Mouse (Mus musculus) ES-CJ7 (cell line): ENCODE results near the gene Ikzf3.
A peak's percentile ranks its signal among the peaks of the same experiment; 100 is the strongest.

Experiments used
- DNase-seq: peaks from one replicate; pipeline ENCODE4 v3.0.0; 2011; ENCODE audit warnings: low read depth, low spot score

Gene Ikzf3

DNA sequence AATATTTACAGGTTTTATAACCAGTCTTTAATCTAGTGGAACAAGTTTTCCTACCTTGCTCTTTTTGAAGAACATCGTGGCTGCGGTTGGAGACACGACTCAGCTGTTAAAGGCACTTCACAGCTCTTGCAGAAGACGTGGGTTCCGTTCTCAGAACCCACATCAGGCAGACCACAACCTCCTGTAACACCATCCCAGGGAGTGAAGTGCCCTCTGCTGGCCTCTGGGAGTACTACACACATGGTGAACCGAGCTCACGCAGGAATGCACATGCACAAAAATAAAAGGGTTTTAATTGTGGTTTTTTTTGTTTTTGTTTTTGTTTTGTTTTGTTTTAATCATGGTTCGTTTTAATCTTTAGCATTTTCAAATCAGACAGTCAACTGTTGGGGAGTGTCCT is 22.5 kb upstream of the Ikzf3 start:
- DNase-seq, result peak; percentile 79

DNA sequence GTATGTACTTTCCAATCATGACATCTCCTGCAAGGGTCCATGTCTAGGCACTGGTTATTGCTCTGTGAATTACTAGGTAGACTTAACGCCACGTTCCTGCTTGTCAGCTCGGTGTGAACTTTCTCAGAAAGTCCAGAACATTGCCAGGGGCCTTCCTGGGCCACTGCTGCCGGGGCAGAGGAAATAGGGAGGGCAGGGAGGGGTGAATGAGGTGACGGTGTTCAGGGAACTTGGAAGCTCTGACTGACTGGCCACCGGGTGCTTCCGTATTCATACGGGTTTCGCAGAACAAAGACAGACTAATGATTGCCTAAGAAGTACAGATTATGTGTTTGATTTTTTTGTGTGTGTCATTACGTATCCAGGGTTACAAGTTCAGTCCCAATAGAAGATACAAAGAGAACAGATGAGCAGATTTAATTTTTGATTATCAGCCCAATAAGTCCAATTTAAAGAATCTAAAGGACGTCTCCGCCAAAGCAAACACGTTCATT is 18.1 kb upstream of the Ikzf3 start:
- no peak for DNase-seq

DNA sequence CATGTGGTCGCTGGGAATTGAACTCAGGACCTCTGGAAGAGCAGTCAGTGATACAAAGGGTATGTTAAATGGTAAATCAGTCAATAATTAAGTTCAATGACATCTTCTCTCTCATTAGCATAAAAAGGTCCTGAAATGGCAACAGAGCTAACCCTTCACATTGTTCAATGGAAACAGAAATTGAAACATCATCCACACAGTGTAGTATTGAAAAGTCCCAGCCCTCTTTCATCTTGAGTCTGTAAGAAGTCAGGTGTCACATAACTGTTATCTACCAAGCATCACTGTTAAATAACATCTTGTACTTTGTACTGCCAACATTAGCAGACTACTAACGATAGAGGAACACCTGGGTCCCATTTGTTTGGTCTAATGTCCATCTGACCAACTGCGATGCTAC is 17.2 kb upstream of the Ikzf3 start:
- DNase-seq, result no peak

DNA sequence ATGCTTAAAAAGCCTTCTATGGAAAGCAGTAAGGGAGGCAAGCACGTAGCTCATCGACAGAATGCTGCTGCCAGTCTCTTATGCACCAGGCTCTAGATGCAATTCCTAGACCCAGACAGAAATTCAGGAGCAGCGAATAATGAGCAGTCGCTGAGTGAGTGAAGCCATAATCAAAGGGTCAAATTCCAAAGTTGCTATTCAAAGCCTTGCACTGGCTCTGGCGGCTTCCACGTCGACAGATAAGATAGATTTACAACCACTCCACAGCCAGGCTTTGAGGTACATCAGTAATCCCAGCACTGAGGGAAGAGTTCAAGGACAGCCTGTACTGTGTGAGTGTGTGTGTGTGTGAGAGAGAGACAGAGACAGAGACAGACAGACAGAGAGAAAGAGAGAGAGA is 15.1 kb upstream of the Ikzf3 start:
- DNase-seq, result no peak

DNA sequence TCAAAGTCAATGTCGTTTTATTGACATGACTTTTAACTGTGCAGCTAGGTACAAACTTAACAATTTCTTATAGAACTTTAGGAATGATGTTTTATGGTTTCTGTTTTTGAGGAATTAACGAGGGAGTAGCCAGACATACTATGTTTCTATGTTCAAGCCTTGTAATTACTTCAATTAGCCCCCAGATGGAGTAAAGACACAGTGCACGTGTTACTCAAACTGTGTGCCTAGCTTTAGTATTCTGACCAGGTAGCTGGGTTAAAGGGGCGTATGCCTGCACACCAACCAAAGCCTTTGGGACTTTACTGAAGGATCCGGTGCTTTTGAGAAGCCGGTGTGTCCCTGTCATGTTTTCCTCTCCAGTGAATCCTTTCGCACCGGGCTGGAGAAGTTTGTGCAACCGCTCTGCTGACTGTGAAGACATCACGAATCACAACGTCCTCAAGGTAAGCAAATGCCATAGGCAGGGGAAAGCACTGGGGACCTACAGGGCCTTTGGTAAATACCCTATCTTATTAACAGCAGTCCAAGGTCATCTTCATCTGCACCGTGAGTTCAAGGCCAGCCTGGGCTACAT is 9.4 kb upstream of the Ikzf3 start:
- peak; percentile 65 for DNase-seq

DNA sequence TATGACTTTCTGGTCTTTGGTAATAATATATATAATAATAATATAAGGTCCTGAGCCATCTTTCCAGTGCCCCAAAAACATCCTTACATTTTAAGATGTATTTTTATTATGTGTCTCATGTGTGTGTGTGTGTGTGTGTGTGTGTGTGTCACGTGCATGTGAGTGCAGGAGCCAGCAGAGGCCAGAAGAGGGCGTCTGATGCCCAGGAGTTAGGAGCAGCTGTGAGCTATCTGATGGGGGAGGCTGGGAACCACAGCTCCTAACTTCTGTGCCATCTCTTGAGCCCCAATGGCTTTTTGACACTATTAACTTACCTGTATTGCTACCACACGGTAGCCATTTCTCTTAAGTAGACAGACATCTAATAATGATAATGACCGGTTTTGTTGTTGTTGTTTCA is 8.1 kb upstream of the Ikzf3 start:
- peak; percentile 50 for DNase-seq

DNA sequence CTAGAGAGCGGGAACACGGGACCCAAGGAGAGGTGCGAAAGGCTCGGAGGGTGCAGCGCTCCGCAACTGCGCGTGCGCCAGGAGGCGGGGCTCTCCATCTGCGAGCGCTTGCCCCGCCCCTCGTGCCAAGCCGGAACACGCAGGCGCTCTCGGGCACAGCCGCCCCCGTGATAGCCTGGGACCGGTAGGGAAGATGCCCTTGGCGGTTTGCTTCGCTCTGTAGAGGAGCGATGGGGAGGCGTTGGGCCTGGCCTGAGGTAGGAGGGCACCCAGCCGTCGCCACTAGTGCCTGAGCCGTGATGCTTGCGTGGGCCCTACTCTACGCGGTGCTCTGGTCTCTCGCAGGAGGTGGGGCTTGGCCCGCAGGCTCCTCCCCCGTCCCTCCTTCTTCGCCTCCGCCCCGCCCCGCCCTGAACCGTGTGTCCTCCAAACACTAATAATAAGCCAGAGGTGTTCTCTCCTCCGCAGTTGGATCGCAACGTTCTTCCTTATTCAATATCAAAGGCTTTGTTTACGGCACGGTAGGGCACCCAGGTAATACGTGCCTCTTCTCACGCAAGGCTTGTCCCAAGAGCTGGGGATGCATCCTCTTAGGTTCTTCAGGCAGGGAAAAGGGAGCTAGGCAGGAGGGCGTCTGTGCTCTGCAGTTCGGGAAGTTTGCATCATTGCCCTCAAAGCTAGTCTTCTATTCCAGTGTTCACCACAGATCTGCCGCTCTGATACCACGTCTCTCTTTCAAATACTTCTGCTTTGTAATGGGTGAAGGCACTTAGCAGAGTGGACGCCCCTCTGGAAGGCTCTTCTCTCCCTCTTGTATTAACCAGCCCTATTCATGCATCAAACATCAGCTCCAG is 5.4 kb upstream of the Ikzf3 start, which contains the start of gene Zpbp2:
Gene Zpbp2, plus strand, starts transcription at position 123 of the 854 bp plus-strand sequence.
- peak; percentile 93 for DNase-seq

DNA sequence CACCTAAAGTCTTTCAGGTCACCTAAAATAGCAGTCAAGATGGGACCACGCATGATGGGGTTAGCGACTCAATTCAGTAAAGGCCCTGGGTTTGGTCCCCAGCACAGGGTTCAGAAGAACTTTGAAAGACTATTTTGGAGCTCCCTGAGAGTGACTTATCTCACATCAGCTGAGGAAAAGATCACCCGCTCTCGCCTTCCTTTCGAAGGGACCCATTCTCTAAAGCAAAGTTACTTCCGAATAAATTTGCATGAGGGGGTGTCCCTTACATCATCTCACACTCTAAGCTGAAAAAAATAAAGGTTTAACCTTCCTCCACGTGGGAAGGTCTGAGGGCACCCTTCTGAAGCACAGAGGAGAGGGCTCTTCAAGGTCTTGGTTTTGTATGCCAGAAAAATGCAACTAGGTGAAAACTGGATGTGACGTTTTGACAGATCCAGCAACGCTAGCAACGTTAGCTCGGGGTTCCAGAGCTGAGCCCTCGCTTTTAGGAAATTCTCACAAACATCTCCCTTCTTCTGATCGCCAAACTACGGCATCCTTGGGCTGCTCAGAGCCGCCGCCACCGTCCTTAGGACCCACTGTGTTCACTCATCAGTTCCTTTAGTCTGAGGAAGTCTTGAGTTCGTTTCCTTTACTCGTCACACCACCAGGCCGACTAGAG is 4.6 kb upstream of the Ikzf3 start:
- no peak for DNase-seq

DNA sequence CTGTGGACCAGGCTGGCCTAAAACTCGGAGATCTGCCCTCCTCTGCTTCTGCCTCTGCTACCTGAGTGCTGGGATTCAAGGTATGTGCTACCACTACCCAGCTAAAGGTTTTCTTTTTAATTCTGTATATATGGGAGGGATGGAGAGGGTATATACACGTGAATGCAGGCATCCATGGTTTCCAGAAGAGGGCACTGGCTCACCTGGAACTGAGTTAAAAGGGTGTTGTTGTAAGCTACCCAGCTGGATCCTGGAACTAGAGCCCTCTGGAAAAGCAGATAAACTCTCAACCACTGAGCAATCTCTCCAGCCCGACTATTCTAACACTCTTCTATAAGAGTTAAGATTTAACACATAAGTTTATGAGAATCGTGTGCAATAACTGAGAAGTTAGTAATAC is 3.5 kb upstream of the Ikzf3 start:
- DNase-seq, result peak; percentile 33

DNA sequence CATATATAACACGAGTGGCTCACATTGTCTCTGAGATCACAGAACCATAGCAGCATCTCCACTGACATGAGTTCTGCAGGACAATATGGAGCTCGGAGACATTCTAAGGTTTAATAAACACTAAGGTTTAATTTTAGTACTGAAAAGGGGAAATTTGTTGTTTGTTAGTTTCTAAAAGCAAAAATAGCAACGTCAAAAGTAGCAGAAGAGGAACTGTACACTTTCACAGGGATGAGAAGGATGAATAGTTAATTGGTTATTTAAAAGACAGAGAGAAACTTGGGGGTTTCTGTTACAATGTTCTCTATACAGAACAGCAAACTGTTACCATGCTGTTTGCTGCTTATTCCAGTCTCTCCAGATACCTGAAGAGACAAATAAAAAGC is 1.5 kb upstream of the Ikzf3 start:
- DNase-seq, result no peak

DNA sequence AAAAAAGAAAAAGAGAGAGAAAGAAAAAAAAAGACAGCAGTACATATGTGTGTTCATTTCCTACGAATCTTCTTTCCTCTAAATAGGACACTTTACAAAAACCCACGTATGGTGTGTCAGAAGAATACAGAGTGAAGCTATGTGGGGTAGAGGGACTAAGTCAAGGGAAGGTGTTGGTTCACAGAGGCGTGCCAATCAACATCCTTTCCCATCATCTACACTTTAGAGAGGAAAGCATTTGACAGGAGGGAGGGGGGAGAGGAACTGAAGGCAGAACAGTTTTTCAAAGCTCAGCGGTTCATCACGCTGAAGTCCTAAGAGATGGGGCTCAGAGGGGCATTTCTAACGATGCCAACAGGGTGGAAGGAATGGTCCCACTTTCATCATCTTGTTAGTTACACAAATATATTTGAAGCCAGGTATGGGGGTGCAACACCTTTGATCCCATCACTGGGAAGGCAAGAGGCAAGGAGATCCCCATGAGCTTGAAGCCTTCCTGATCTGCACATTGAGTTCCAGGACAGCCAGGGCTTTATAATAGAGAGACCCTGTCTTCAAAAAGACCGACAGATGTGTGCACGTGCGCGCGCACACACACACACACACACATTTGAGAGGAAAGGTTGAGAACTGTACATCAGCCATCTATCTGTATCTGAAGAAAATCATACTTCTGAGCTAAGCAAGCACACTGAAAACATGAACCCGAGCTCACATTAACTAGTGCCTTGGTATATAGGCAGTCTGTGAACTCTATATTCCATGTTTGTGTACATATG is 887 bp upstream of the Ikzf3 start:
- DNase-seq, result no peak

DNA sequence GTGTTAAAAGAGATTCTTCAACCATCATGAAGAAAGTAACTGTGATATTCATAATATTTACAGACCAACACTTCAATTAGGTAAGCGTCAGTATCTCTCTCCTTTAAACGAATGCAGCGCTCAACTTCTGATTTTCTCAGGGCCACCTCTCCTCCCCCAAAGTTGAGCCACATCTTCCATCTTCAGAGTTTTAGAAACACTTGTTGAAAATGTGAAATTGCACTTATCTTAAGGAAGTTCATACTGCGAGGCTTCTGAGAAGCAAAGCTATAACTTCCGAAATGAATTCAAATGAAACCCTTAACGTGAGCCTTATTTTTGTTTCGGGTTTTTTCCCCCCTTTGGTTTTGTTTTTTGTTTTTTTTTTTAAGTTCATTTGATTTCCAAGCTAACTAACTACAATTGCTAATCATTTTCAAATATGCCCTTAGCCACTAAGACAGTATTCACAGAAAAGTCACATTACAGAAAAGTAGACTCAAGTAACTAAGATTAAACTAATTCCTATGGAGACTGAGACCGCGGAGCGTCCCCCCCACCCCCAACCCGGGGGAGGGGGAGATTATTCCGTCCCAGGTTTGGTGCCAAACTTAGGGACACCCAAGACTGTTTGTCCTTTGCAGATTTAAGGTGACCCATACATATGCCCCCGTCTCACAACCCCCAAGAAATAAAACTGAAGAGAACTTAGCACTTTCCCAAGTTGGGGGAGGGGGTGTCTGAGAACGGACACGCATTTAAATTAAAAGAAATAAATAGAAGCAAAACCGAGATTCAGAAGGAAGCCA is 747 bp downstream of the Ikzf3 start:
- no peak for DNase-seq

DNA sequence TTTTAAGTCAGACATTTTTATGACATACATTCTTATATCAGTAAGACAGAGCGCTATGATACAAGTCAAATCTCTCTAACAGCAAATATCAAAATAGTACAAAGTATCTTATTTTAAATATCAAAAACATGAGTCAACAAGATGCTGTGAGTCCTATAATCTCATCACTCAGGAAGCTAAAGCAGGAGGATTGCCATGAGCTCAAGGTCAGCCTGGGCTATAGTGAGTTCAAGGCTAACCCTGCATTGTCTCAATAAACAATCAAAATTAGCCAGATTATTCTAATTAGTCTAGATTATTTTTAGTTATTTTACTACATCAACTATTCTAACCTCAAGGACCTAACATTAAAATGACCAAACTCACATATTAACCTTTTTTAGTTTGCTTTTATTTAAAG is 2.4 kb downstream of the Ikzf3 start:
- no peak for DNase-seq

DNA sequence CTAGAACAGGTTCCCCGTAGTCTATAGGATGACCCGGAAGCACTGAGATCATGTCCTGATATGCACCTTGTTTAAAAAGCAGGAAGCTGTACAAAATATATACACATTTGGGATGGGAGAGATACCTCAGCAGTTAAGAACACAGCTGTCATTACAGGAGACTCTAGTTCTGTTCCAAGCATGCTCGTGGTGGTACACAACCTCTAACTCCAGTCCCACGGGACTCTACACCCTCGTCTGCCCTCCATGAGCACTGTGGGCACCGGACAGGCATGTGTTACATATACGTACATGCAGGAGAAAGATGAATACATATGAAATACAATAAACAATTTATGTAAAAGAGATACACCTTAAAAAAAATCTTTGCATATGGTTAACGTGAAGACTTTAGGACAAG is 3.3 kb downstream of the Ikzf3 start:
- DNase-seq, result no peak

DNA sequence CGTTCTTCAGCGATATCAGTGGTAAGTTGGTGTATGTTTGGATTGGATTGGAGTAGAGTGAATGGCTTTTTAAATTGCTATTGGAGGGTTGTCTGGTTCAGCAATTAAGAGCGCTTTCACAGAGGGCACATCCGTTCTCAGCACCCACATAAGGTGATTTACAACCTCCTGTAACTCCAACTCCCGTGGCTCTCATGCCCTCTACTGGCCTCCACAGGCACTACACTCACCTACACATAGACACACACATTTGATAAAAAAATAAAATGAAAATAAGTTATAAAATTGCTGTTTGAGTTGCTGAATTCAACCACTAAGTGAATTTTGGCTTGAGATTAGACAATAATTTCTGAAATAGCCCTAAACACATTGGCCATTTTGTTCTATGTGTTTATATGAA is 5.5 kb downstream of the Ikzf3 start:
- peak; percentile 51 for DNase-seq

DNA sequence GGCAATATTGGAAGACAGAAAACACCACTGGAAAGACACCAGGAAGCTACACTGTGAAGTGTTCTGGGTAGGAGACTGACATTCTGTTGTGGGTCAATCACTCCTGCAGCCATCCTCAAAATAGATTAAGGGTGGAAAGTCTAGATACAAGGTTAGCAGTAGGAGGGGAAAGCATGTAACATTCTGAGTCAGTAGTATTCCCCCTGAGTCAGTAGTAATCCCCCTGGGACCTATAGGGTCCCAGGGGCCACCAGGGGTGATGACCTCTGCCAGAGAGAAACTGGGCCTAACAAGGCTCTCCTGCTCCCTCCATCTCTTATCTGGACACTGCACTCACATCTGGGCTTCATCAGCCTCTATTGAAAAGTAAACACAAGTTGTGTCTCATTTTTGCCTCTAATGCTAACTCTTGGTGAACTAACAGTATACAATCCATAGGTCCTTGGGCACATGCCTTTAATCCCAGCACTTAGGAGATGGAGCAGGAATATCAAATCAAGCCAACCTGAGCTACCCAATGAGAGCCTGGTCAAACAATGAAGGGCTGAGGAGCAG is 8.3 kb downstream of the Ikzf3 start:
- no peak for DNase-seq

DNA sequence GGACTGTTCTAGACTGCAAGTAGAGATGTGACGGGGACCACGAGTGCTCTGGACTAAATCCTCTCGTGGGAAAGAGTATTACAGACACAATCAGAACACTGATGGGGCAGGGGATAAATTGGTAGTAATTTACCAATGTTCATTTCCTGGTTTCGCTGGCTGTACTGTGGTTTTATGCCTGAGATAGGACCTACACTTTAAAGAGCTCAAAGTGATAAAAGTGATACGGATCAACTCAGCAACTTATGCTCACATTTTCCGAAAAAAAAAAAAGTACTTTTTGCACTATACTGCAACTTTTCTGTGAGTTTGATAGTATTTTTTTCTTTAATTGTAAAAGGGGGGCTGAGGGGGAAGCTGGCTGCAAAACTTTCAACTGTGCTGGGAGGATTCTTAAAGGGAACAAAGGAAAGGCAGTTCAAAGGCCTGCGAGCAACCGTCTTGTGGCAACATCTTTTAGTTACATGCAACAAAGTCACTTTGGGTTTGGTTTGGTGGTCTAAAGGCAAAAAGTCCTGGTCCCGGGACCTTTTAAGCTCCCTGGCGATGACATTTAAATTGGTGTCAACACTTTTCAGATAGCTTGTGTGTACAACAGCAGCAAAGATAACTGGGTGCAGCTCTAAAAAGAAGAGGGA is 18.9 kb downstream of the Ikzf3 start:
- no peak for DNase-seq

DNA sequence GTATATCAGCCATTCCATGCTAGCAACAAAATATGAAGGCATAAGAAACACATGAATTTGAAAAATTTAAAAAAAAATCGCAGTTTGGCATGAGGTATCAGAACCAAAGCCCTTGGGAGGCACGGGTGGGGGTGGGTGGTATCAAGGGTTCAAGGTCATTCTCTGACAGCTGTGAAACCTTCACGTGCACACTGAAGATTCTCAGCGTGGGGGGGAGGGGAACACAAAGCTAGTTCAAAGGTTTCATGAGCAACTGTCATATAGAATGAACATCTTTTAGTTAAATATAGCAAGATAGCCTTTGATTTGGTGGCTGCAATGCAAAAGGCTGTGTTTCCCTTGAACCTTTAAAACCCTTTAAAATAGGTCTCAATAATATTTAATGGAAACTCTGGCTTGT is 20.7 kb downstream of the Ikzf3 start:
- DNase-seq, result no peak

DNA sequence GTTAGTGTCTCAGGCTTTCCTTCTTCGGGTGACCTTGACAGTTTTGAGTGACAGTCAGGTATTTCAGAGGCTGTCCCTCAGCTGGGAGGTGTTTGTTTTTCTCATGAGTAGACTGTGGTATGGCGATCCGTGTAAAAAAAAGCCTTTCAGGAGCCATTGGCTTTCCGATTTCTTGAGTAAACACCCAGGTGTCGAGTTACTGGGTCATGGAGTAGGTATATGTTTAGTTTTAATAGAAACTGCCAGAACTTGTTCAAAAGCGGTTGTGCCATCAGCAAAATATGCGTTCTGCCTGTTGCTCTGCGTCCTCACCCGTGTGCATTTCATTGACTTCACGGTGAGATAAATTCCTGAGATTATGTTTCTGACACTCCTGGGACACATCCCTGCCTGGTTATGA is 25.4 kb downstream of the Ikzf3 start:
- DNase-seq, result no peak

DNA sequence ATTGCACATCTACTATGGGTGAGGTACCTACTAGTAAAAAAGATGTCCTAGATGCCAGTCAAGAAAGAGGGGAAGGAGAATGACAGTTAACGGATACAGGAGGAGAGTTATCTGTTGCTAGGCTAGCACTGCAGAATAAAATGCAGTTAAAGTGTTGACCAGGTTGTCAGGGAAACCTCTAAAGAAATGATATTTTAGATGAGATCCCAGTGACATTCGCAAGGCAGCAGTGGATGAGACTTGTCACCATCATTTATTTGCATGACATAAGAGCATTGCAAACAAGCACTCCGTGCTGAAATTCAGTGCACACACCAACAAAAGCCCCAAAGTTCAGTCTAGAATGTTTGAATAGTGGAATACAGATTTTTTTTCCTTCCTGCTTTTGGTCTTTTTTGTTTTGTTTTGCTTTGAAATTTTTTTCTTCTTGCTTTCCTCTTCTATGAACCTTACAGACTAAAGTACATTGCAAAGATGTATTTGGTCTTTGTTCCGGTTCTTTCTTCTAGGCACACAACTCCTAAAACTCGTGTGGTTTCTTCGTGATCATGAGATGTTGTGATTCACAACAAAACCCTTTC is 32.4 kb downstream of the Ikzf3 start:
- DNase-seq, result no peak
